Mouse (Mus musculus) heart, postnatal 0 days (tissue): ENCODE measurements around the gene C130074G19Rik. TPM values are rescaled to one million over a fixed set of nuclear protein-coding genes. Genes with fewer than 3 reads are reported as not detected.
A peak's percentile ranks its signal among the peaks of the same experiment; 100 is the strongest.

Experiments
- ATAC-seq: fragments of 200-750 bp; cut with Nextera tagmentation; 2 replicates; pipeline ENCODE4 v1.8.0; 2017; ENCODE audit warnings: low read depth, moderate number of reproducible peaks, moderate library complexity; ENCODE audit not compliant: insufficient read depth
- DNase-seq: peaks from one replicate; pipeline ENCODE4 v3.0.0-alpha.2; 2016; ENCODE audit warnings: low spot score
- H3K27ac ChIP-seq: fragments of 300-500 bp; sonication (generic); 2 replicates; pipeline ENCODE4 v1.5.1; 2014; ENCODE audit warnings: low read depth, mild to moderate bottlenecking
- H3K27me3 ChIP-seq: fragments of 300-500 bp; sonication (generic); 2 replicates; pipeline ENCODE4 v1.6.1; 2014; ENCODE audit warnings: low read length, mixed read lengths; ENCODE audit not compliant: control insufficient read depth, insufficient read depth
- H3K36me3 ChIP-seq: fragments of 300-500 bp; sonication (generic); replicated peaks from 2 replicates; pipeline ENCODE4 v1.6.1; 2014; ENCODE audit warnings: low read length, mixed read lengths; ENCODE audit not compliant: control insufficient read depth, insufficient read depth
- H3K4me1 ChIP-seq: fragments of 300-500 bp; sonication (generic); 2 replicates; pipeline ENCODE4 v1.6.1; 2014; ENCODE audit warnings: antibody characterized with exemption; ENCODE audit not compliant: control insufficient read depth, insufficient read depth
- H3K4me2 ChIP-seq: fragments of 300-500 bp; sonication (generic); 2 replicates; pipeline ENCODE4 v1.6.1; 2014; ENCODE audit warnings: low read depth, mild to moderate bottlenecking, low read length, moderate library complexity
- H3K4me3 ChIP-seq: fragments of 300-500 bp; sonication (generic); 2 replicates; pipeline ENCODE4 v1.5.1; 2014; ENCODE audit warnings: low read depth, low read length
- H3K9ac ChIP-seq: fragments of 300-500 bp; sonication (generic); replicated peaks from 2 replicates; pipeline ENCODE4 v1.6.1; 2014; ENCODE audit warnings: low read depth, low read length, mixed read lengths
- H3K9me3 ChIP-seq: fragments of 300-500 bp; sonication (generic); replicated peaks from 2 replicates; pipeline ENCODE4 v1.6.1; 2016; ENCODE audit warnings: low read length; ENCODE audit not compliant: control insufficient read depth
- CTCF ChIP-seq: IDR thresholded peaks from 2 replicates; pipeline ENCODE4 v1.5.1; 2016; ENCODE audit warnings: antibody characterized with exemption, control low read depth, low read depth
- EP300 ChIP-seq: IDR thresholded peaks from 2 replicates; pipeline ENCODE4 v1.6.1; 2016; ENCODE audit warnings: antibody characterized with exemption, low read depth
- WGBS: fragments of 180-500 bp; shearing (Covaris S2); extraction: QIAGEN DNeasy Blood & Tissue Kit; methylation state at CpG from one replicate; pipeline ENCODE4 v1.1.7; 2014; 5-methylcytosine and 5-hydroxymethylcytosine counted together
- polyA plus RNA-seq: library from polyadenylated mRNA; unstranded; fragments of >200 nt; fragmentation: Nextera tagmentation; extraction: Ambion mirVana; gene quantifications from 2 replicates; pipeline ENCODE4 v1.2.1, GENCODE M21; 2015
- total RNA-seq: library from RNA; depleted of rRNA; stranded (reverse); fragments of >200 nt; gene quantifications from 2 replicates; pipeline ENCODE4 v1.2.3, GENCODE M21; 2014; ENCODE audit warnings: low replicate concordance

Gene C130074G19Rik
- total and polyA plus RNA-seq, 2 experiments from 2014 or later: 1.8 to 10.3 TPM

- TF ChIP-seq EP300: no peak
- no peak for TF ChIP-seq CTCF
- H3K9ac ChIP-seq: no peak overlapping the region
- H3K36me3 ChIP-seq: peaks cover 48% of the 10 kb centered on the region
- 82% methylated on average over 4 of the region's 4 CpGs for WGBS
- no peaks in the 10 kb centered on the region for H3K9me3 ChIP-seq
- ATAC-seq (no peak), DNase-seq (no peak)
- H3K4me2 ChIP-seq: no peak overlapping the region
- no peaks in the 10 kb centered on the region for H3K27me3 ChIP-seq
- no peak overlapping the region for H3K4me3 ChIP-seq
- H3K27ac ChIP-seq: no peak overlapping the region
- no peaks in the 10 kb centered on the region for H3K4me1 ChIP-seq
Observed at GRCm38 (mm10) chr1:184837649-184838048, 45.4 kb downstream of the C130074G19Rik start.

DNA sequence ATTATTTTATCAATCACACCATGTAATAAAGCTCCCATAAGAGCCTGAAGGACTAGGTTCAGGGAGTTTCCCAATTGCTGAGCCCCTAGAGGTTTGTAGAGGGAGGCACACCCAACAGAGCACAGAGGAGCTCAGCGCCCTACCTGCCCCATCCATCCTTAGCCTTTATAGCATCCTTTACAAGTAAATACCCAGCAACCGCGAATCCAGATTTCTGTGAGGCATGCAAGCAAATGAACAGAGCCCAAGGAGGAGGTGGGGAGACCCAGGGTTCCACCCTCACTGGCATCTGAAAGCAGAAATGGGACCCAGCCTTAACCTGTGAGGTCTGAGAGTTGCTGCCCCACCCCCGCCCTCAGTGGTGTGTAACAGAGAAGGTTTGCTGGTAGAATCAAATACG lies 46.7 kb downstream of the C130074G19Rik start:
- 87% methylated on average over 5 of the region's 5 CpGs for WGBS
- ATAC-seq: no peak

GRCm38 (mm10) chr1:184833499-184833898 lies 49.5 kb downstream of the C130074G19Rik start:
- peaks cover 49% of the 10 kb centered on the region for H3K36me3 ChIP-seq
- 68% methylated on average over 7 of the region's 7 CpGs for WGBS
- H3K4me2 ChIP-seq: no peak overlapping the region
- TF ChIP-seq CTCF (no peak), EP300 (no peak)
- no peak overlapping the region for H3K4me3 ChIP-seq
- DNase-seq: no peak
- H3K9me3 ChIP-seq: no peaks in the 10 kb centered on the region
- H3K4me1 ChIP-seq: no peaks in the 10 kb centered on the region
- no peak overlapping the region for H3K9ac ChIP-seq
- no peak for ATAC-seq
- no peaks in the 10 kb centered on the region for H3K27me3 ChIP-seq
- no peak overlapping the region for H3K27ac ChIP-seq

More for the DNA sequence above, 46.7 kb downstream of the C130074G19Rik start:
- Histone ChIP-seq H3K27me3 (no peaks in the 10 kb centered on the region), H3K9me3 (no peaks in the 10 kb centered on the region), H3K27ac (no peak overlapping the region), H3K4me3 (no peak overlapping the region), H3K4me1 (no peaks in the 10 kb centered on the region), H3K4me2 (no peak overlapping the region), H3K36me3 (peaks cover 61% of the 10 kb centered on the region), H3K9ac (no peak overlapping the region)
- no peak for DNase-seq
- TF ChIP-seq EP300: no peak
- TF ChIP-seq CTCF: no peak

GRCm38 (mm10) chr1:184832211-184832610 lies 50.8 kb downstream of the C130074G19Rik start:
- H3K4me3 ChIP-seq: no peak overlapping the region
- H3K27me3 ChIP-seq: no peaks in the 10 kb centered on the region
- no peak for DNase-seq
- no peaks in the 10 kb centered on the region for H3K9me3 ChIP-seq
- H3K4me1 ChIP-seq: no peaks in the 10 kb centered on the region
- TF ChIP-seq CTCF: no peak
- TF ChIP-seq EP300: no peak
- H3K9ac ChIP-seq: no peak overlapping the region
- no peak overlapping the region for H3K27ac ChIP-seq
- 83% methylated on average over 10 of the region's 10 CpGs for WGBS
- ATAC-seq: no peak
- H3K36me3 ChIP-seq: peaks cover 42% of the 10 kb centered on the region
- H3K4me2 ChIP-seq: no peak overlapping the region

DNA sequence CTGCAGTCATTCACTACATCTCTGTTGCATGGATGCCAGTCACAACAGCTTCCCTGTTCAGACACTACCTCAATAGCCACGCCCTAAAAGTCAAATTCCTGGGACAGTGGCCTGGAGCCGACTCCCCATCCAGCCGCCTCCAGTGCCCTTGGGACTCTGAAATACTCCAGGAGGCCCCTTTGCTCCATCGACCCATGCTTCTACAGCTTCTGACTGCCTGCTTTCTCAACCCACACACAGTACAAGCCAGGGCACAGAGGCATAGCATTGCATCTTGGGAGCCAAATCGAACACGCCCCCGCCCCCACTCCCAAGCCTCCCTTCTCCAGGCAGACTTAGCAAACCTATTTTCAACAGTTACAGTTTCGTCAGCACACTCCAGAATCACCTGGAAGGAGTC lies 53.1 kb downstream of the C130074G19Rik start:
- Histone ChIP-seq H3K9me3 (no peaks in the 10 kb centered on the region), H3K36me3 (peaks cover 33% of the 10 kb centered on the region), H3K27ac (no peak overlapping the region), H3K27me3 (no peaks in the 10 kb centered on the region), H3K4me2 (no peak overlapping the region), H3K4me1 (peaks cover under 1% of the 10 kb centered on the region; the same call in 1 of the 2 replicates), H3K4me3 (no peak overlapping the region), H3K9ac (no peak overlapping the region)
- no peak for TF ChIP-seq CTCF
- TF ChIP-seq EP300: no peak
- DNase-seq (no peak), ATAC-seq (no peak)
- 74% methylated on average over 8 of the region's 8 CpGs for WGBS

DNA sequence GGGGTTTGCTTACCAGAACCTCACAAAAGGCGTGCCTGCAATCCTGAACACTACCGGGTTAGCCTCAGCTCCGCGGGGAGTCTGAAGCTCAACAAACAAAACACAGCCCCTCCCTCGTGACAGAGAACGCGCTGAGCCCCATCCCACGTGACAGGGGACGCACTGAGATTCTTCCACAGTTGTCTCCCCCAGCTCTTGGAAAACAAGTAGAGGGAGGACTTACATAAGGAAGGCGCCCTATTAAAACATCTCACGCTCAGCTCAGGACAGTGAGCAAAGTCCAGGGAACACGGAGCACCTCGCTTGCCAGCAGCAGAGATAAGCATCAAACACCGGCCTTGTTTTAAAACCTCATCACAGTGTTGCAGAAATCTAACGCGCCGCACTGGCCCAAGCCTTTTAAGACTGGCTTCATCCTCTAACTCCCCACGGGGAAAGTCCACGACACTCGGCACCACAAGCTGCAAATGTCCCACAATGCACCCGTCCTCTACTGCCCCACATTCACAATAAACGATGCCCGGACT lies 55.8 kb downstream of the C130074G19Rik start:
- WGBS: 29% methylated on average over 23 of the region's 23 CpGs
- no peak for TF ChIP-seq EP300
- TF ChIP-seq CTCF: no peak
- H3K9ac ChIP-seq: peak overlapping the region; percentile 38; the same call in 1 of the 2 replicates
- peaks cover 9% of the 10 kb centered on the region for H3K4me1 ChIP-seq
- H3K4me2 ChIP-seq: peak overlapping the region; percentile 52
- no peaks in the 10 kb centered on the region for H3K9me3 ChIP-seq
- H3K36me3 ChIP-seq: peaks cover 18% of the 10 kb centered on the region
- ATAC-seq (no peak), DNase-seq (no peak)
- no peaks in the 10 kb centered on the region for H3K27me3 ChIP-seq
- peak overlapping the region; percentile 17 for H3K4me3 ChIP-seq
- H3K27ac ChIP-seq: no peak overlapping the region
